Mouse (Mus musculus): Measurements from ENCODE around the gene Serp2.

The Serp2 gene

DNA sequence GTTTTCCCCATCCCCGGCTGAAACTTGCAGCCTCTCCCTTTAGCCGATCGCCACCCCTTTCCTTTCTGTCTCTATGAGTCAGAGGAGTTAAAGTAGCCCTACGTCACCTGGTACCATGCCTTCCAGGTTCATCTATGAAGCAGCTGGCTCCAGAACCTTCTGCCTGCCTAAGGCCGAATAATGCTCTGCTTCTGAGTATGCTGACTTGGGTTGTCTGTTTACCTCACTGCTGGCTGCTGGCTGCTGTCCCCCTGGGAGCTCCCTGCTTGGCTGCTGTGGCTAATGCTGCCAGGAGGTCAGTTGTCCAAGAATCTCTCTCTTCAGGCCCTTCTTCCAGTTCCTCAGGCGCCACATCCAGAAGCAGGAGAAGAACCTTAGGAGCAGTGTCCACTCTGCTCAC is 30.2 kb downstream of the Serp2 start:
- DNase-seq, result no peak

DNA sequence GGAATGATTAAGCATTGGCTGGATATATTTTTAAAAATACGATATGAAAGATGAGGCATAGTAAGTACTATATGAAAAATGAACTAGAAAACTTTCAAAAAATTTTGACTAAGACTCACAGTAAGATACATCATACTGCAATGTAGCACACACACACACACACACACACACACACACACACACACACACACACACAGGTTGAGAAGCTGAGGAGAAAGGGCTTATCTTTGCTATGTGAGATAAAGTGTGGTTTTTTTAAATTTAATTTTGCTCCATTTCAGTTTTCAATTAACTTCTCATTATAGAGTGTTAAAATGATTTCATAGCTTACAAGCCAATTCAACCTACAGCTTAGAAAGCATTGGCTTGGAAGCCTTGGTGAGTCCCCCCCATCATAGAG is 33.3 kb downstream of the Serp2 start:
- no peak for DNase-seq

DNA sequence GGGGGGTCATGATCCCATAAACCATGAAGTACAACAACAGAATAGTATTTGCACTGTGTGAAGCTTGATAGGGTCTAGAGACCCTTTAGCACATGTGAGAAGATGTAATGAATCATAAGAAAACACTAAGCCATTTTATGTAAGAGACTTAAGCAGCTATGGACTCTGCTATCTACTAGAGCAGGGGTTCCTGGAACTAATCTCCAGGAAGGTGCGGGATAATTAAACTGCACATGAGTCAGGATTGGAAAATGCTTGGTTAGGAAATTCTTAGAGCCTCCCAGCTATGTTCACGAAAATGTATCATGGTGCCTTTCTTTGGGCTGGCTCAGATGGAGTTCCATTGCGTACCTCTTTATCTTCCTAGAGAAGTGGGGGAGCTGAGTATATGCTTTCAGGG is 35.4 kb downstream of the Serp2 start:
- DNase-seq, result no peak

DNA sequence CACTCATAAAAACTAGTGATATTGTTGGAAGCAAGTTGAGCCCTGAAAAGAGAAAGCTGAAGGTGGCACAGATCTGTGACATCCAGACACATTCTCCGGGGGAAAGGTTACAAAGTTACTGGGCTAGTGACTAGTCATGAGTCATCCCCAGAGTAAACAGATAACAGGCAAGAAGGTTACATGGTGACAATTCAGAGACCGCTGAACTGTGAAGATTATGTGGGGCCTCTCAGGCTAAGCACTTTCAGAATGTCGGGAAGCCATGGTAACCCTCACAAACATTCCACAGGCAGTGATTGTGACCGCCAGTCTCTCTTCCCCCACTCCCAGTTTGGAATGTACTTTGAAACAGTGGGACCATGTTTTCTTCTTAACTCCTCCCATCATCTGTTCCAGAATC is 36.1 kb downstream of the Serp2 start:
- no peak for DNase-seq

DNA sequence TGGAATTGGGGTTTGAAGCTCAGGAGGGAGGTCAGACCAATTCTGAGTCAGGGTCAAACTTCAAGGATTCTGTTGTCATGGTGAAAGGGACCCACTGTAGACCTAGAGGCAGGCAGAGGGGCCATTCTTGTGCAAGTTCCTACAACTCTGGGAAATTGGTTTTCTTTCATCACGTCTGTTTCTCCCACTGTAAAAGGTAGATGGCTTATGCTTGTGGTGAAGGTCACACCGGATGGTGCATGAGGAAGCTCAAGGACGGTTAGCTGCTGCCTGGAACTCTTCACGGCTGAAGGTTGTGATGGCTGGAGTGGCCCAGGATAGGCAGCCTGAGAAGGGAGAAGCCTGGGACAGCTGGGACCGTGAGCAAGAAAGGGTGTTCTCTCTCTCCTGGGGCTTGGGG is 38.5 kb downstream of the Serp2 start:
- DNase-seq, result no peak

DNA sequence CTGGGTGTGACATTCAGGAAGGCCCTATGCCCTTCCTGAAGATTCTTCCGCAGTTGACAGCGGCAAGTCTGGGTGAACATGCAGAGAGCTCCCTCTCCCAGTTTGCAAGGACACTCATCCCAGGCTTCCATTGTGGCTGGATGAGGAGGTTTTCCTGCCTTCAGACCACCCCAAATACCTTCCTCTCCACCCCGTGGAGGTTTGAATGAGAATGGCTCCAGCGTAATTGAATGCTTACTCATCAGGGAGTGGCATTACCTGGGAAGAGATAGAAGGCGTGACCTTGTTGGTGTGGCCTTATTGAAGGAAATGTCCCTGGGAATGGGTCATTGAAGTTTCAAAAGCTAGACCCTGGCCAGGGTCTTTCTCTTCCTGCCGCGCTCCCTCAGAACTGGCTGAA is 41.1 kb downstream of the Serp2 start:
- no peak for DNase-seq

DNA sequence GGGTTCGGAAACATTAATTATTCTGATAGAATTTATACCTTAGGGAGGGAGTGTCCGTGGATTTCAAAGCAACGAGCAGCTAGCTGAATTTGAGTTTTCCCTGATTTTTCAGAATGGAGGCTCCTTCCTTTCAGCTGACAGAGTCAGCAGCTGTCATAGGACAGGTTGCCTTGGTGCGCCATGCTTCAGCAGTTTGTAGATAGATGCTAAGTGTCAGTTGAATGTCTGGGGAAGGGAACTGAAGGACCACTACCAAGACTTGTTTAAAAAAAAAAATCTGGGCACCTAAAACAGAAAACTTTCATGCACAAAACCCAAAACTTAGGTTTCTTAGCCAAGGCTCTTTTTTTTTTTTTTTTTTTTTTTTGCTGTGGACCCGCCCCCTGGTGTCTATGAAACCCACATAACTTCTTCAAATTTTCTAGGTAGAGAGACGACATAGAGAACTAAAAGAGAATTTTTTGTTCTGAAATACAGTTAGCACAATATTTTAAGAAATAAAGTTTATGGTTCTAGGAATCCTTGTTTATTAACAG is 42.6 kb downstream of the Serp2 start:
- no peak for DNase-seq

DNA sequence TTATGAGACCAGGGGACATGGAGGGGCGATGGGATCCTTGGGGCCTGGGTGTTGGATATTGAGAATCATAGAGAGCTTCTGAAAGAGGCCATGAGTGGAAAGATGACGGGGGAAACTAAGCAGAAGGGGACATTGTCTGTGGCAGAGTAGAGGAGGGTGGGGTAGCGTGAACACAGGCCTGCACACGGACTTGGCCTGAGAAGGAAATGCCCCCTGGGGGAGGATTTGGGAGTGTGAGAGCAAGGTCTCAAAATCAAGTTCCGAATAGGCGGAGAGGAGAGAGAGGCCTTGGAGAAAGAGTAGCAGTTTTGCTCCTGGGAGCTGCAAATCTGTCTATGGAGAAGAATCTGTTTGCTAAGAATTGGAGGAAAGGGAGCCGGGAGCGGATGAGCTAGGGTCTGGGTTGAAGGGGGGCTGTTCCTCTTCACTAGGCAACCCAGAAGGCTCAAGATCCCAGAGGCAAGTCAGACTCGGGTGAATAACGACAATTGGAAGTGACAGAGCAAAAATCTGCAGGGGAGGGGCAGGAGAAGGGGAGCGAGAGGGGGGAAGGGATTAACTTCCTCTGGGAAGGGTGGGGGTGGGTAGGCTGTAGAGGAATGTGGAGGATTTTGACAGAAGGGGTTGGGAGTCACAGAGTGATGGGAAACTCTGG is 43.2 kb downstream of the Serp2 start:
- DNase-seq, result no peak

DNA sequence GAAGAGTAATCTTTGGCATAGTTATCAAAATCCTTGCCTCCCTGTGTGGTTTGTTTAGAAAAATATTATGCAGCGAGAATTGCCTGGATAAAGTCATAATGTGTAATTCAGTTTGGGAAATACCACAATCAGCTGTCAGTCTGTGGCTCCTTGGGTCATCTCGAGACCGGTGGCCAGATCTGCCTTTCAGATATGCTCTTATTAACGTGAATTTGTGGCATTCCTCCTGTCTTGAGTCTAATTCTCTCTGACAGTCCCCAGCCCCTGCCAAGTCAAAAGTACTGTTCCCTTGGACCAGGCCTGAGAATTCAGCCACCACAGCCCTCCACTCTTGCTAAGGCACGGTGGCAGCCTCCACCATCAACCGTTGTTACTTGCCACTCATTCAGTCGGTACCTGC is 44.7 kb downstream of the Serp2 start:
- DNase-seq, result no peak

DNA sequence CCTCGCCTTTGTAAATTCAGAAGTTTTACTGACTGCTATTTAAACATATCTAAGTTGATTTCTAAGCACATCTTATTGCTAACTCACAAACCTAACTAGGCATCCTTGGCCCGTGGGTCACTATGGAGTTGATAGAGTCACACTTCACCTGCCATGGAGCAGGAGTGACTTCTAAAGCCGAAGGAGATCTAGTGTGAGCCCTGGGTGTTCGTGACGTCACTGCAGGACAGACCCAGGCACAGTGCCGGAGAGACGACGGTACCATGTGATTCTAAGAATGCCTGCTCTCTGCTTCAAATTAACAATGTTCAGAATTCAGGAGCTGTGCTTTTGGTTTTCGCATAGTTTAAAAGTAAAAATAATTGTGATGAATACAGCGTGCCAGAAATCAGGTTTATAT is 48.0 kb downstream of the Serp2 start:
- DNase-seq, result peak; percentile 39

DNA sequence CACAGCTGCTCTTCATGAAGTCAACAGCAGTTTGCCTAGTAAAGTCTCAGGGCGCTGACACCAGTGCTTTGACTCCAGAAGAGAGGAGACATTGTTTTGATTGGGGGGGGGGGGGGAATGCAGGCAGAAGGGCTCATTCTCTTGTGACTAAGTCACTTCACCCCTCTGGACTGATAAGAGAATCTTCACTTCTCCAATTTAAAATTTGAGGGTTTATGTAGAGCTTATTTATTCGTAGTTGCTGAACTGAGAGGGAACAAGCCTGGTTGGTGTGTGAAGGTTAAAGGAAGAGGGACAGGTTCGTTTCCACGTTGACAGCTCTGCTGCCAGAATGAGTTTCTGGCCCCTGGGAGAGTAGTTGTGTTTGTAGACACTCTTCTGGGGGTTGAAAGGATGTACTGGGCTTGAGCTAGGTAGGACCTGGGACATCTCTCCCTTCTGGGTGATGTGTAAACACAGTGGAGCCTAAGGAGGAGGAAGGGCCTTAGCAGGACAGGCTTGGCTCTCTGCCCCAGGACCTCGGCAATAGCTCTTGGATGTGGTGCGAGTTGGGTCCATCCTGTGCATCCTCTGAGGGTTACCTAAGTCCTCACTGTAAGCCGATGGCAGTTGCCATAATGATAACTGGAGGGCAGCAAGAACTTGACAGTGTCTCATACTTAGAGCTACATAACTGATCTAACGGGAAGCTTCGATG is 48.7 kb downstream of the Serp2 start:
- DNase-seq, result no peak

DNA sequence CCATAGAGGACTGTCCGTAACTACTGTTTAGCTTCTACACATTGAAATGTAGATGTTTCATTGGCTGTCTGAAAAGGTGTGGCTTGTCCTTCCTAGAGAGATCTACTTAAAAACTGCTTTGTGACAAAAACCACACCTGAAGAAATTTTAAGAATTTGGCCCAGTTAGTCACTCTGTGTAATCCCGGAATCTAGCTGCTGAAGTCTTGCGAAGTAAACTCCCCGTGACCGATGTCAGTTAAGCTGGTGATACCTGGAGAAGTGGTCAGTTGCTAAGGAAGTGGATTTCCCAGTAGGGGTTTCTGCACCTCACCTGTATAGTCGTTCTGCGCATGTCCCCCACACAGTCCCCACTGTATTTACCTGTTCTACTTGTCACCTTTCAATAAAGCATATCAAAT is 49.3 kb downstream of the Serp2 start:
- no peak for DNase-seq

DNA sequence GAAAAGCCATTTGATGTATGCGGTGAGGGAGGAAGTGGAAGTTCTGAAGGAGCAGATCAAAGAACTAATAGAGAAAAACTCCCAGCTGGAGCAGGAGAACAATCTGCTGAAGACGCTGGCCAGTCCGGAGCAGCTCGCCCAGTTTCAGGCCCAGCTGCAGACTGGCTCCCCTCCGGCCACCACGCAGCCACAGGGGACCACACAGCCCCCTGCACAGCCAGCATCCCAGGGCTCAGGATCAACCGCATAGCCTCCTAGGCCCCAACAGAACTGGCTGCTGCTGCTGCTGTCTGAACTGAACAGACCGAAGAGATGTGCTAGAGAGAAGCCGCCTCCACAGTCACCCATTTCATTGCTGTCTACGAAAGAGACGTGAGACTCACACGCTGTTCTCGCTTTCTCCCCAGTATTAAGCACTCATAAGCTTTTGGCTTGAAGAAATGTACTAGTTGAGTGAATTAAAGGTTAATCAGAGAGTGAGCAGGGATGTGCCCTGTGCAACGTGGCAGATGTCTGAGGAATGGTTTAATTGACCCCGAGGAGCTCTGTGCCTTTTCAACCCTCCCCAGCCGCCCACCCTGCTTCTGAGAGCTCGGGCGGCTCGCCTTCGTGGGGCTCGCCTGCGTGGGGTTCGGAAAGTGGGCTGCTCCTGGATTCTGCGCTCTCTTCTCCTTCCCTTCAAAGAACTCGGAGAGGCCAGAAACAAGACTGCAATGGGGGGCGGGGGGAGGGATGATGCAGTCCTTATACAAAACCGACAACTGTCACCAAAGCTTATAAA is 50.1 kb downstream of the Serp2 start:
- no peak for DNase-seq

DNA sequence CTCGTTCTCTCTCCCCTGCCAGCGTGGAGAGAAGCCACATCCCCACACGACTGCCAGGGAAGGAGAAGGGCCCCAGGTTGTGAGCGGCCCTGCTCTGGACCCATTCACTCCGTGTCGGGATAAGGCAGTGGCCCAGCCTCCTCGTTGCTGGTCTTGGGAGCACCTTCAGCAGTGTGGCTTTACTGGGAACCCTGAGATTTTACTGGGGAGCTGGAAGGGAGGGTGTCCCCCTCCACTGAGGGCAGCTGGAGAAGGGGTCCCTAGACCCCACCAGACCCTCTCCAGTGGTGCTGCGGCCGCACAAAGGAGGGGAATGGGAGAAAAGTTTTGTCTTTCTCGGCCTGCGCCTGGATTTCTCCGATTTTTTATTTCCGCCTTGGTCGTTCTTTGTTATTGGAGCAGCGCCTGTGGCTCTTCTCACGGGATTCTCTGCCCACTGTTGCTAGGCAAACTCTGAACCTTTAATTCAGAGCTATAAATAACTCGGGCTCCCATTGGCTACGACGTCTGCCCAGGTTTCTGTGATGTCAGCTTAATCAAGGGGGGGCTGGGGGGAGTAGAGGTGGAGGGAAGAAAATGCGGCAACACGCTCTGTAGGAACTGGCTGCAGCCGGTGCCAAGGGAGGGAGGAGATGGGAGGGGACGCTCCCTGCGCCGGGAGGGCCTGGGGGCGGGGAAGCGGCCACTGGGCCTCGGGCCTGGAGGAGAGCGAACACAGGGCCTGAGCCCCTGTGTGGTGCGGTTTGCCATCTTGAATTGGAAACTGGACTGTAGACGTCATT is 51.1 kb downstream of the Serp2 start:
- peak; percentile 86 for DNase-seq

DNA sequence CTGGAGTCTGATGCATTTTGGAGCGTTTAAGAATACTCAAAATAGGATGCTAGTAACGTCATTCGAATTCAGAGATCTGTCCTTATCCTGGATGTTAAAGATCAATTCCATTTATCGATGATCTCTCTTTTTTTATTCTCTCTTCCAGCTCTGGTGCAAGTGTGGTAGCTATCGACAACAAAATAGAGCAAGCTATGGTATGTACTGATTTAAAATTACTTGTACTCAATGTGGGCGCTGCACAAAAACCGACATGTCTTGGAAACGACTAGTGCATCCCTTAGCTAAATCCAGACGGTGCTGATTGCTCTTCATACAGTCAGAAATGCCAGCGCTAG is 51.6 kb downstream of the Serp2 start:
- DNase-seq, result no peak

DNA sequence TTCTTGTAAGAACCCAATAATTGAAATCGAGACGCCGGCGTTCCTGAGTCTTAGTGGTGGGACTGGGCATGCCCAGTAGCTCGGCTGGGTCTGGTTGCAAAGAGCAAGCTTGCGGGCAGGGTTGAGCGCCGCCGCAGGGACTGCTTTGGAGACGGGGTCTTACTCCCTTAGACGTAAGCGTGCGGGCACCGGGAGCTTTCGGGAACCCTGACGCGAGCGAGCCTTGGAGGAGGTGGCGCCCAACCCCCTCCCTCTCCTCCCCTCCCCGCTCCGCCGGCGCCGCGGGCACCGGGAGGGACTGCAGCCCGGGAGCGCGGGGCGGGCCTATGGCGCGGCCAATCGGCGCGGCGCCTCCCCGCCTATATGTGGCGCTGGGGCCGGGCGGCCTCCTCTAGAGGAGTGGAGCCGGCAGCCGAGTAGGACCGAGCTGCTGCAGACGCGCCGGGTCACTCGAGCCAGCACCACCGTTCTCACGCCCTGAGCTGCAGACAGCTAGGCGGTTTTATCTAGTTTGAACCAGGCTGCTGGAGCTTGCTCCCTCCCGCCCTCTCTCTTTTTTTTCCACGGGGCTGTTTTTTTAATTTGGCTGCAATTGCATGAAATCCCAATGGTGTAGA is 52.5 kb downstream of the Serp2 start:
- DNase-seq, result peak; percentile 96

DNA sequence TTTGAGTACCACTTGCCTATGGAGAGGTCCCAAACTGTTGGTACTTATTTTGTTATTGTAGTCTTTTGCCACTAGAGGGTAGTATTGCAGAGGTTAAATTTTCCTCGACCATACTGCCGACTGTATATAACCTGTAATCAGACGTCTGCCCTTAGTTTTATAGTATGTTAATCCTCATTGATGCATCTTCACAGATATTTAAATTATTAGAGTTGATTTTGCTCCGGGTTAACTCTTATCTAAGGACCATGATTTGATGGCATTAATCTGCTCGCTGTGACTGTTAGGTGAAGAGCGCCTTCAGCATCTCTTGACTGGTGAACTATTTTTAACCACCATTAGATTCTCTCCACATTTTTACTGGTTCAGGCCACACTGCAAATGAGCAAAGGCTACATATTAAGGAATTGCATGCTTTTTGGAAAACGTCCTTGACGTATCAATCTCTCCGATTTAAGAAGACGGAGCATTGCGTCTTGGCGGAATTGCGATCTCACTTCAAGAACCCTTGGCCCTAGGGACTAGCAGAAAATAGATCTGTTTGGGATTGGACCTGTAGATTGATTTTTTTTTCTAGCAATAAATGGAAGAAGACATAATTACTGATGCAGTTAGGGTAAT is 53.3 kb downstream of the Serp2 start:
- no peak for DNase-seq

DNA sequence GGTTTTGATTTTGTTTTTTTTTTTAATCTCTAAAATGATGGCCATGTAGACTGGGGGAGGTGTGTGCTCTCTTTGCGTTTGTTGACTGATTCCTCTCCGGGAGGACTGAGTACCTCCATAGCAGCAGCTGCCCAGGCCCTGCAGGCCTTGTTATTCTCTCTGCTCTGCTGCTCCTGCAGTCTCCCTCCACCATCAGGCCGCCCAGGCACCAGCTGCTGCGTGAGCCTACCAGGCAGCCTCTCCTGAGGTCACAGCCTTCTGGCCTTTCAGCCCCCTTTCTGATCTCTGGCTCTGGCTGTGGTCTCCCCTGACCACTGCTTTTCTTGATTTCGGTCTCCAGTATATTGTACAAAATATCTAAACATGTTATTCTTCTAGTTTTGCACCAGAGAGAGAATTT is 56.7 kb downstream of the Serp2 start:
- no peak for DNase-seq

DNA sequence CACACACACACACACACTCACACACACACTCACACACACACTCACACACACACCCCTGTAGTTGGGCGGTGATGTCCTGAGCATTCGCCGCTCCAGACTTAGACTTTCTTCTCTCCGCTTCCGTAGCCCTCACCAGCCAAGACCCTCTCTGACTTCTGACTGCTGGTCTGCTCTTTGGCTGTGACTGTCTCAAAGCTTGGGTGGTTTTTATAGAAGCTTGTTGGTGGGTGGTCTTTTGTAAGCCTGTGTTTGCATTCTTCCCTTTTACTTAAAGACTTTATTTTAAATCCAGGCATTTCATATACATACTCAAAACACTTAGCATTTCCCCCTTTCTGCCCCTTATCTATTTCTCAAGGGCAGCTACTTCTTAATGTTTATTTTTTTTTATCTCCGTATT is 57.2 kb downstream of the Serp2 start:
- DNase-seq, result no peak

DNA sequence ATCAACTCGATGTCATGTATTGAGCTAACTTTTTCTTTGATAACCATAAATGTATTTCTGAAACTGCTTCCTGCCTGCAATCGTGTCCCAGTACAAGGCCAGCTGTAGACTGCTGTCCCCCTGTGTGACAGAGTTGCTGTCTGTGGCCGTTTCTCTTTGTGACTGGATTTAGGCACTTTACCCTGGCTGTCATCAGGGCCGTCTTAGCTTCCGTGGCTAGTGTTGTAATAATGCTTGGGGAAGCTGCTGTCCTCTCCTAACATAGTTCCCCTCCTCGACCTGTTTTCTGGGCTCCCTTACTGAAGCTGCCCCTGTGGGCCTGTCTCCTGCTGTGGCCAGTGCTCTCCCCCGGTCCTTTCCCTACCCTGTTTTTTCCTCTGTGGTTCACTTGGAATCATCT is 58.5 kb downstream of the Serp2 start:
- DNase-seq, result no peak

DNA sequence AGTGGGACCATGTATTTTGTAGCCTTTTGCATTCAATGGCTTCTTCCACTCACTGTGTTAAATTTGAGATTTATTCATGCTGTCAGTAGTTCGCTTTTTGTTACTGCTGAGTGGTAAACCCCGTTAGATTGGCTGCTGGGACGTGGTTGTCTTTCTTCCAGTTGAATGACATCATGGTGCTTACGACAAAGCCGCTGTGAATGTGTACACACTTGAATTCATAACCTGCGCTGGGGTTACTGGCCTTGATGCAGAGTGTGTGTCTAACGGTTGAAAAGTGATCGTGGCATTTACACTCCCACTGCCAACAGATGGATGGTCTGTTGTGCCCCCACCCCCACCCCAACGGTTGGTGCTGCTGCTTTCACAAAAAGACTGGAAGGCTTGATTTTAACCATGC is 59.5 kb downstream of the Serp2 start:
- DNase-seq, result no peak

DNA sequence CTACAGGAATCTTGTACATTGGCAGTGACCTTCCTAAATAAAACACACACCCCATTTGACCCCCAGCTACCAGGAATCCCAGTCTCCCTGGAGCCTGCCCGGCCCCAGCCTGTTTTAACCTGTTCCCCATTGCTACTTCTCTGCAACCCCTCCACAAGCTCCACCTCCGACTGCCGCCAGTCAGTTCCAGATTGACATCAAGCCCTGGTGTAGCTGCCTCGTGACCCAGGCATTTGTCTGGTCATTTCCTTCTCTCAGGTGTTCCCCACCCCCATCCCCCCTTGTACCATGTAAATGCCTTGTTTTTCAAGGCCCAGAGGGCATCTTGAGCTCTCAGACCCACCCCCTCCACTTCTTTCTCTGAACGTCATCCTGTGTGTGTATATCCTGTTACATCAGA is 61.7 kb downstream of the Serp2 start:
- no peak for DNase-seq

Data from lung, postnatal 14 days (tissue).